Mouse (Mus musculus) embryonic facial prominence, embryonic 11.5 days (tissue): ENCODE results near the gene Bmp5. TPM values are rescaled to one million over a fixed set of nuclear protein-coding genes. Genes with fewer than 3 reads are reported as not detected.

ENCODE experiments used
- ATAC-seq: fragments of 200-750 bp; cut with Nextera tagmentation; replicated peaks from 2 replicates; pipeline ENCODE4 v1.8.0; 2017; ENCODE audit warnings: low read depth; ENCODE audit not compliant: insufficient number of reproducible peaks, low FRiP score, low TSS enrichment
- DNase-seq: peaks from one replicate; pipeline ENCODE4 v3.0.0-alpha.2; 2015; ENCODE audit warnings: low spot score
- H3K27ac ChIP-seq: fragments of 300-500 bp; sonication (generic); replicated peaks from 2 replicates; pipeline ENCODE4 v1.5.1; 2014; ENCODE audit warnings: mild to moderate bottlenecking, low read depth, low read length, control low read depth
- H3K27me3 ChIP-seq: fragments of 300-500 bp; sonication (generic); 2 replicates; pipeline ENCODE4 v1.6.1; 2014; ENCODE audit warnings: mild to moderate bottlenecking, low read length, moderate library complexity, mixed read lengths; ENCODE audit not compliant: control insufficient read depth, insufficient read depth
- H3K36me3 ChIP-seq: fragments of 300-500 bp; sonication (generic); replicated peaks from 2 replicates; pipeline ENCODE4 v1.6.1; 2014; ENCODE audit warnings: low read depth, mild to moderate bottlenecking, low read length, moderate library complexity, mixed read lengths; ENCODE audit not compliant: control insufficient read depth, insufficient read depth
- H3K4me1 ChIP-seq: fragments of 300-500 bp; sonication (generic); 2 replicates; pipeline ENCODE4 v1.6.1; 2014; ENCODE audit warnings: low read length, mixed read lengths; ENCODE audit not compliant: control insufficient read depth, insufficient read depth
- H3K4me2 ChIP-seq: fragments of 300-500 bp; sonication (generic); 2 replicates; pipeline ENCODE4 v1.6.1; 2014; ENCODE audit warnings: low read depth, mild to moderate bottlenecking, control low read depth, low read length, moderate library complexity
- H3K4me3 ChIP-seq: fragments of 300-500 bp; sonication (generic); 2 replicates; pipeline ENCODE4 v1.5.1; 2014; ENCODE audit warnings: low read depth, low read length, control low read depth
- H3K9ac ChIP-seq: fragments of 300-500 bp; sonication (generic); replicated peaks from 2 replicates; pipeline ENCODE4 v1.6.1; 2014; ENCODE audit warnings: mild to moderate bottlenecking, control low read depth, low read length
- H3K9me3 ChIP-seq: fragments of 300-500 bp; sonication (generic); replicated peaks from 2 replicates; pipeline ENCODE4 v1.6.1; 2016; ENCODE audit warnings: mild to moderate bottlenecking, low read length, inconsistent platforms, mixed read lengths; ENCODE audit not compliant: control insufficient read depth
- WGBS: fragments of 180-500 bp; shearing (Covaris S2); extraction: QIAGEN DNeasy Blood & Tissue Kit; methylation state at CpG from one replicate; pipeline ENCODE4 v1.1.7; 2014; 5-methylcytosine and 5-hydroxymethylcytosine counted together
- polyA plus RNA-seq: library from polyadenylated mRNA; unstranded; fragments of >200 nt; fragmentation: Nextera tagmentation; extraction: Ambion mirVana; gene quantifications from 2 replicates; pipeline ENCODE4 v1.2.1, GENCODE M21; 2014

The Bmp5 gene
- polyA plus RNA-seq, 1 experiment from 2014 or later = 6.2 TPM

DNA sequence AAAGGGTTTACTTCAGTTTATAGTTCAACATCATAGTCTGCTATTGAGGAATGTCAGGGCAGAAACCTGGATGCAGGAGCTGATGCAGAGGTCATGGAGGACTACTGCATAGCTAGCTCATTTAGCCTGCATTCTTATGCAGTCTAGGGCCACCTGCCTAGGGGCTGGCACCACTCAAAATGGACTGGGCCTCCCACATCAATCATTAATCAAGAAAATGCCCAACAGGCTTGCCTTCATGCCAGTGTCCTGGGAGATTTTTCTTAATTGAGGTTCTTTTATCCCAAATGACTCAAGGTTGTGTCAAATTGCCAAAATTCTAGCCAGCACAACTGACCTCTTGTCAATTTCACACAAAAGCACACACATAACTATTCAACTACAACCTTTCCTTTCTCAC, 70.8 kb downstream of the Bmp5 start:
- ATAC-seq (no peak), DNase-seq (no peak)
- no peak overlapping the region for H3K27ac ChIP-seq
- H3K36me3 ChIP-seq = no peaks in the 10 kb centered on the region
- no peak overlapping the region for H3K4me3 ChIP-seq
- H3K4me1 ChIP-seq = no peaks in the 10 kb centered on the region
- no peak overlapping the region for H3K9ac ChIP-seq
- no peaks in the 10 kb centered on the region for H3K9me3 ChIP-seq
- H3K4me2 ChIP-seq = no peak overlapping the region
- no peaks in the 10 kb centered on the region for H3K27me3 ChIP-seq

DNA sequence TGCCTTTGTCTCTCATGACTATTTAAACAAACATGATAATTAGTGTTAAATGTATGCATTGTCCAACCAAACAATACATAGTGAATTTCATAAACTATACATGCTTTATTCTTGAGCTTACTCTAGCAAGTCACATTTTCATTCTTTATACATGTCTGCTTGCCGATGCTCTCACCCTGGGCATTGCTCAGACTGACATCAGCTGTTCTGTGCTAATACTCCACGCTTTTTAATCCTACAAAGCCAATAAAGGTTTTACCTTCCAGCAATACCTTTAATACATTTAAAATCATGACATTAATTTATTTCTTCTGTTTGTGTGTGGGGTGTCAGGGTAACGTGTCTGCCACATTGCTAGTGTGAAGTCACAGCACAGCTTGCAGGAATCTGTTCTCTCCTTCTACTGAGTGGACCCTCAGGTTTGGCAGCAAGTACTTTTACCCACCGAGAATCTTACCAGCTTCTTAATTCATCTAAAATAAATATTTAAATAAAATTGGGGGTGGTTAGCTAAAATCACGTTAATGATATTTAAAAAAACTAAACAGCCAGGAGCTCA, 75.6 kb downstream of the Bmp5 start:
- Histone ChIP-seq H3K9me3 (no peaks in the 10 kb centered on the region), H3K4me3 (no peak overlapping the region), H3K4me2 (no peak overlapping the region), H3K27ac (no peak overlapping the region), H3K27me3 (no peaks in the 10 kb centered on the region), H3K4me1 (no peaks in the 10 kb centered on the region), H3K36me3 (no peaks in the 10 kb centered on the region), H3K9ac (no peak overlapping the region)
- DNase-seq (no peak), ATAC-seq (no peak)
- WGBS = 80% methylated on average over 5 of the region's 5 CpGs

DNA sequence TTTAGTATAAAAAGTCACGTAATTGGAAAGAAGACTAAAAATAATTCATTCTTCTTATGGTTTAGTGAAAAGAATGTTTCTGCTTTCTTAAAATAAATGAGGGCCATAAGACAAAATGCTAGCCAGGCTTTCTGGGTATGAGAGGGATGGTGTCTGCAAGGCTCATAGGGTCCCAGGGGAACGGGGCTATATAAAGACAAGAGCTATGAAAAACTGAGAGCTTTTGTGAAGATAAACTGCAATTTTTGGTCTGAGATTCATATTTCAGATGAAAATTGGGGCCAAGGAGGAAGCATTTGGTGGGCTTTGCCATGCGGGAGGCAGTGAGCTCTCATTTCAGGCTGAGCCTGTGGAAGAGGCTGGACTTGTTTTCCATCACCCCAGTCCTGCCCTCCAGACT, 83.0 kb downstream of the Bmp5 start:
- no peak overlapping the region for H3K27ac ChIP-seq
- H3K4me3 ChIP-seq = no peak overlapping the region
- no peaks in the 10 kb centered on the region for H3K4me1 ChIP-seq
- no peak overlapping the region for H3K4me2 ChIP-seq
- no peak overlapping the region for H3K9ac ChIP-seq
- no peak for DNase-seq
- H3K9me3 ChIP-seq = no peaks in the 10 kb centered on the region
- no peaks in the 10 kb centered on the region for H3K27me3 ChIP-seq
- H3K36me3 ChIP-seq = no peaks in the 10 kb centered on the region
- ATAC-seq = no peak
- WGBS = 80% methylated on average over 3 of the region's 3 CpGs

GRCm38 (mm10) chr9:75858939-75859338, 83.8 kb downstream of the Bmp5 start:
- Histone ChIP-seq H3K4me2 (no peak overlapping the region), H3K4me1 (no peaks in the 10 kb centered on the region), H3K9me3 (no peaks in the 10 kb centered on the region), H3K9ac (no peak overlapping the region), H3K27ac (no peak overlapping the region), H3K4me3 (no peak overlapping the region), H3K27me3 (no peaks in the 10 kb centered on the region), H3K36me3 (no peaks in the 10 kb centered on the region)
- WGBS = 76% methylated on average over 2 of the region's 2 CpGs
- ATAC-seq (no peak), DNase-seq (no peak)

DNA sequence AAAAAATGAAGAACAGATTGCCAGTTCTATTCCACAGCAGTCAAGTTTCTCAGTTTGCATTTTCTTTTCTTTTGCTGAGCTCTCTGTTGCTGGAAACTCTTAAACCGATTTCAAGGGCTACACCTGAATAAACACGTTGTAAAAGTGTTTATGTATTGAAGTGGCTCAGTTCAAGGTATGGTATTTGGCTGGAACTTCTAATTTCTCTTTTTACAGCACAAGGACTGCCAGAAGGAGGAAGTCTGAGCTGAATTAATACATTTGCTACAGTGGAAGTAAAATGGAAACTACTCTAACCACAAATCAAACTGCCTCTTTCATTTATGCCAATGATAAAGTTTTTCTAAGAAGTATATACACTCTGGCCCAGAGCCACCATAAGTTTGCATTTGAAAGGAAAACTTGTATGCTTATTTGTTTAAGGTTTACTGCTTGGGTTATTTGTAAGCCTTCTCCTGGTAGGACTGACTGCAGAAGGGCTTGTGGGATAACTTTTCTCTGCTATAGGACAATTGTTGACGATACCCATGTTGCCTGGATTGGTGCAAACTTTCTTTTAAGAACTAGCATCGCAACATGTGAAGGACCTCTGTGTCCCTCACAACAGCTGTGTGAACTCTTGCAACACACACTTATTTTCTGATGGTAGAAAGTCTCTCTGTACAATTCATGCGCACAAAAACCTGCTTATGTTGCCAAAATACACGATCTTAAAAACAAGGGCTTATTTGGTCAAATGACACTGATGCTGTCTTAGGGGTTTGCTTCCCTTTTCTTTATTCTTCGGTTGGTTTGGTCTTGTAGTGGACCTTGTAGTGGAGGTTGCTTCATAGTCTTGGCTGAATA, 95.4 kb downstream of the Bmp5 start:
- Histone ChIP-seq H3K9me3 (no peaks in the 10 kb centered on the region), H3K9ac (no peak overlapping the region), H3K4me3 (no peak overlapping the region), H3K36me3 (no peaks in the 10 kb centered on the region), H3K4me2 (no peak overlapping the region), H3K27me3 (no peaks in the 10 kb centered on the region), H3K4me1 (no peaks in the 10 kb centered on the region), H3K27ac (no peak overlapping the region)
- 66% methylated on average over 7 of the region's 7 CpGs for WGBS
- ATAC-seq (no peak), DNase-seq (peak; percentile 36)

DNA sequence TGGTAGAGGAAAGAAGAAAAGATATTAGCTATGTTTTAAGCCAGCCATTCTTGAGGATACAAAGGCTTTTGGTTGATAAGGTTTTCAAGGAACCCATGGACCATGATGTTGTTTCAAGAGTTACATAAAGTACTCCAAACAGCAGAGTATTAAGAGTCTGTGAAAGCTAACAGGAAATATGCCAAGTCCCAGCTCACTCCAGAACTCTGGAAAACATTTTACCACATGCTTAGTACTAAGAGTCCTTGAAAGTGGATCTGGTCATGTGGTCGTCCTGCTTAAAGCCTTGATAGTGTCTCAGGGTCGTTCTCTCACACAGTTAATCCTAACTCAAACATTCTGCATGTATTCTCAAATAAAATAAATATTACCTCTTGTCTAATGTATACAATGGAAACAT, 101.2 kb downstream of the Bmp5 start:
- WGBS = 64% methylated on average over 2 of the region's 2 CpGs
- no peak for DNase-seq
- H3K36me3 ChIP-seq = no peaks in the 10 kb centered on the region
- H3K27ac ChIP-seq = no peak overlapping the region
- H3K4me2 ChIP-seq = no peak overlapping the region
- no peaks in the 10 kb centered on the region for H3K9me3 ChIP-seq
- no peak overlapping the region for H3K9ac ChIP-seq
- no peaks in the 10 kb centered on the region for H3K4me1 ChIP-seq
- no peaks in the 10 kb centered on the region for H3K27me3 ChIP-seq
- ATAC-seq = no peak
- no peak overlapping the region for H3K4me3 ChIP-seq

- Histone ChIP-seq H3K9me3 (no peaks in the 10 kb centered on the region), H3K4me2 (no peak overlapping the region), H3K4me3 (no peak overlapping the region), H3K36me3 (no peaks in the 10 kb centered on the region), H3K9ac (no peak overlapping the region), H3K4me1 (no peaks in the 10 kb centered on the region), H3K27ac (no peak overlapping the region), H3K27me3 (no peaks in the 10 kb centered on the region)
- 92% methylated on average over 4 of the region's 4 CpGs for WGBS
- ATAC-seq (no peak), DNase-seq (no peak)
Measured at GRCm38 (mm10) chr9:75883481-75884190, 108.5 kb downstream of the Bmp5 start.
